Mouse (Mus musculus): Measurements from ENCODE around the gene Prss40.
"Not testable (repeated sequence)": the region's sequence is repeated elsewhere in the genome, so short reads cannot be mapped to it uniquely, and the experiment has no call there.

DNA sequence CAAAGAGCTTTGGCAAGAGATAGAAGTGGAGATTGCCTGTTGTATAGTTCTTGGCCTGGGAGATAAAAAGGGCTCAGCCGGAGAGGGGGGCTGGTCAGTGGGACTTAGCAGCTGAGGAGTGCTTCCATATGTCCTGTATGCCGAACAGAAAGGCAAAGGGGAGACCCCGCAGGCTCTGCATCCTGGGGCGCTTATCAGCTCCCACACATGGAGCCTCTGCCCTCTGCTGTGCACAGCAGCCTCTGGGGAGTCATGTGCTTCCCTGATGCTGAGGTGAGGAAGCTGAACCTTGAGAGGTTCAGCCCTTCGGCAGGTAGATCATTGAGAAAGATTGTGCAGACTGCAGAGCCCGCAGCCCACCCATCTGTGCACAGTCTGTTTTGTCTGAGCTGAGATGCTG, 43.4 kb downstream of the Prss40 start:
- TF ChIP-seq POLR2A, CTCF (IDR thresholded peaks at IDR 0.05; ENCODE audit: insufficient read depth, low read depth, low read length): not testable (repeated sequence)

All from olfactory bulb, adult 2 months (tissue).